Mouse (Mus musculus) kidney, postnatal 25 days (tissue): ENCODE data around the gene Rgmb.

Experiments
- DNase-seq, 2 experiments: peaks; one replicate each; pipeline ENCODE4 v3.0.0; 2021; ENCODE audit warnings: mixed read lengths in 2 of 2

The Rgmb gene

DNA sequence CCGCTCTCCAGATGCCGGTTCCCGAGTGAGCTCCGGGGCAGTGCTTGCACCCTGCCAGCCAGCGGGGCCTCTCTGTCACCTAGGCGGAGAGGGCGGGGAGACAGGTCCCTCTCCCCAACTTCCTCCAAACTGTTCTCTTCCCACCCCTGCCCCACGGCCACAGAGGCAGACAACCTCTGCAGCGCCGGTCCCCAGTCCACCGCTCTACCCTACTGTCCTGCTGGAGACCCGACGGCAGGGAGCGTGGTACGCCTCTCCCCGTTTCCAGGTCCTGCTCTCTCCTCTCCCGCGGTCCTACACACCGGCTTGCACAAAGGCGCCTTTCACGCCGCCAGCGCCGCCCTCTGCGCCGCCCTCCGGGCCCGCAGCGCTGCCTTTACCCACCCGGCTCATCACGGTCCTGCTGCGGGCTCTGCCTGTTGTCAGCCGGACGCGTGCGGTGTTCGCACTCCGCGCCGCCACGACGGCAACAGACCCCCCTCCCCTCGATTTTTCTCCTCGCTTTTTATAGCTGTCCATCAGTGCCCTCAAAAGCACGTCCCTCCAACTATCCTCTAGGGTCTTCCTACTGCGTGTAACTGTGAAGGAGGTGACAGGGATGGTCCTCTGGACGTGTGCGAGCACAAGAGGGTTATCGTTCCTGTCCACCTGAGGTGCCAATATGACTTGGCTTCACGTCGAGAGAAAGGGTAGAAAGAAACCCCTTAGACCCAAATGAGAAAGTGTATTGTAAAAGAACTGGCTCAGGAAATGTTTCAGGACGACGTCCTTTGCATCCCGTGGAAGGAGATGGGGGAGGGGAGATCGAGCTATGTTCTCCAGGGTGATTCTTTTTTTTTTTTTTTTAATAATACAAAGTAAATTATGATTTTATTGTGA lies at the start of gene Rgmb:
Gene Rgmb, minus strand, starts transcription at position 274 of the 879 bp plus-strand sequence.
- peak; percentile 31 to 59 for DNase-seq

- DNase-seq: no peak
Measured at GRCm38 (mm10) chr17:15874765-15875164, 43.9 kb upstream of the Rgmb start.

GRCm38 (mm10) chr17:15872093-15872492 lies 41.3 kb upstream of the Rgmb start:
- no peak for DNase-seq

DNA sequence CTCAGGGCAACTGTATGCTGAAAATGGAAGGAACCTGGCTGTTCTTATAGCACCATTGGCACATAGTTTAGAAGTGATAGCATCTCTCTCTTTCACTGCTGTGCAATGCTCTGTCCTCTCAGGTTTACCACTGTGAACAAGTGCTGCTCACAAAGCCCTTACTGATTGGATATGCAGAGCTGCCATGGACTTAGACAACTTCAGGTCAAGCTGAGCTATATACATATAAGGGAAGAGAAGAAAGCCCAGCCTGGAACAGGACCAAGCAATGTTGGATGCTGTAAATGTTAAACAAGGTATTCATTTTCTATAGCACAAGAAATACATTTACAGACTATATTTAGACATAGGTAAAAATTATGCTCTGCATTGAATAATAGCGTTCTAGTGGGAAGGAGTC lies 34.4 kb upstream of the Rgmb start:
- no peak for DNase-seq

GRCm38 (mm10) chr17:15862355-15862754 lies 31.5 kb upstream of the Rgmb start:
- no peak for DNase-seq

GRCm38 (mm10) chr17:15853121-15853520 lies 22.3 kb upstream of the Rgmb start:
- DNase-seq: no peak

DNA sequence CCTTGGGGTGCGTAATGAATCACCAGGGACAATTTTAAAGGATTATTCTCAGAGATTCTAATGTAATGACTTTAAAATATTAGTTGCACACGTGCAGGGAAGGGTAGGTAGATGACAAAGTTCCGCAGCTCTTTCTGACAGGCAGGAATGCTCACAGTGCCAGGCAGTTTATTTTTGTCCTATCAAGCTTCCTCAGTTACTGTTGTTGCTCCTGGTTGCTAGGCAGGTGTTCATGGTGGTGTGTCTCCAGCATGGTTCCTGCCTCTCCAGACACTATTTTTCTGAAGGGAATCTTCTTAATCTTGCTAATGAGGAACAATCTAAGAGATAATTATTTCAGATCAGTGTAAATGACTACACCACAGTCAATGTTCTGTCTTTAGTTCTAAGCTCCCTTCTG lies 19.7 kb upstream of the Rgmb start:
- DNase-seq: no peak

GRCm38 (mm10) chr17:15841425-15841824 lies 10.6 kb upstream of the Rgmb start:
- no peak for DNase-seq

- no peak for DNase-seq
Measured at GRCm38 (mm10) chr17:15832398-15832797, 1.6 kb upstream of the Rgmb start.

DNA sequence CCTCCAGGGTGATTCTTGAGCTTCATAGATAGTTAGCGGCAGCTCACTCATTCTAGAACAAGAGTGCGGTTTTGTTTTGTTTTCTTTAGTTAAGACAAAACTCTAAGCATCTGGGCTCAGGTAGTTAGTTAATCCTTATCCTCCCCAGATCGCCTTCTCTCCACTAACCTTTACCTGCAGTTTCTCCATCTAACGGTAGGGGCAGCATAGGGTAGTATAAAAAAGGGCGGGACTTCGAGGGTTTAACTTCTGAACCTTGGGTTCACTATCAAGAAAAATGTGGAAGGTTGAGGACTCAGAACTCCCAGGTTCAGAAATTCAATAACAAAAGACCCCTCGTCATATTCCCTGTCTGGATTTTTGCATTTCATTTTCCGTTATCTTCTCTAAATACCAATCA lies 971 bp upstream of the Rgmb start:
- peak in 1 of 2 experiments; percentile 71 for DNase-seq

GRCm38 (mm10) chr17:15830171-15830765 lies 571 bp downstream of the Rgmb start:
- peak; percentile 20 to 48 for DNase-seq

DNA sequence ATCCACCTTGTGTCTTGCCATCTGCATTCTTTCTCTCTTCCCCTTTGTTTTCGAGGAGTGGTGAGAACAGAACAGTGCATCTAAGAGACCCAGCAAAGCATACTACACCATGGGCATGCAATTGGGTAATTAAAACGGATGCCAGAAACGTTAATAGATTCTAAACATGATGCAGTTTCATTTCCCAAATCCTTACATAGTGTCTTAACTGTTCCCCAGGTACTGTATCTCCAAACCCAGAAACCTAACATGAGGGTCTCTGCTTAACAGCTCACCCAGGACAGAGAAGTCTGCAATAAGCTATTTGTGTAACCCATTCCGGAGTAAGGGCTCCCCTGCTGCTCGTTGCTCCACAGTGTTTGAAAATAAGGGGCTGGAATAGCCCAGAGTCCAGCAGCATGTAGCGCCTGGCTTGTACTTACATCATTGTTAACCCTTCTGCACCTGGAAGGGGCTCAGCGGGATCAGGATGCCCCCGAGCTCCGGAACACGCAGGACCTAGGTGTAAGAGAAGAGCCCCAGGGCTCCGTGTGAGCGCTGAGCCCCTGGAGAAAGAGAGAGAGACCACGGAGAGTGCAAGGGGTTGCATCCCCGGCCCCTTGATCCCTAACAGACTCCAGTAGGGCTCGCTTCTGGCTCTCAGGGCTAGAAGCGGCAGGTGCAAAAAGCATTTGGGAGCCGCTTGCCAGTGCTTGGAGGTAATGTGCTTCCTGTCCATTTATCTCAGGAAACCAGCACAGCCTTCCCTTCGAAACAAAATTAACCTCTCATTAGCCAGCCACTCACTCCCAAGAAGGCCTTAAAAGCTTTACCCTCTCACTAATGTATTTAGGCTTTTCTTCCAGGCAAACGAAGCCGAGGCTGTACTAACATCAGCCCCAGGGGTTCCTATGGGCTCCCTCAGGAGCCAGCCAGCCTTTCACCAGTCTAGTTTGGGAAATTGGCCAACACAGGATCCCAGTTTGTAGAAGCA lies 1.4 kb downstream of the Rgmb start:
- peak in 1 of 2 experiments; percentile 40 for DNase-seq

DNA sequence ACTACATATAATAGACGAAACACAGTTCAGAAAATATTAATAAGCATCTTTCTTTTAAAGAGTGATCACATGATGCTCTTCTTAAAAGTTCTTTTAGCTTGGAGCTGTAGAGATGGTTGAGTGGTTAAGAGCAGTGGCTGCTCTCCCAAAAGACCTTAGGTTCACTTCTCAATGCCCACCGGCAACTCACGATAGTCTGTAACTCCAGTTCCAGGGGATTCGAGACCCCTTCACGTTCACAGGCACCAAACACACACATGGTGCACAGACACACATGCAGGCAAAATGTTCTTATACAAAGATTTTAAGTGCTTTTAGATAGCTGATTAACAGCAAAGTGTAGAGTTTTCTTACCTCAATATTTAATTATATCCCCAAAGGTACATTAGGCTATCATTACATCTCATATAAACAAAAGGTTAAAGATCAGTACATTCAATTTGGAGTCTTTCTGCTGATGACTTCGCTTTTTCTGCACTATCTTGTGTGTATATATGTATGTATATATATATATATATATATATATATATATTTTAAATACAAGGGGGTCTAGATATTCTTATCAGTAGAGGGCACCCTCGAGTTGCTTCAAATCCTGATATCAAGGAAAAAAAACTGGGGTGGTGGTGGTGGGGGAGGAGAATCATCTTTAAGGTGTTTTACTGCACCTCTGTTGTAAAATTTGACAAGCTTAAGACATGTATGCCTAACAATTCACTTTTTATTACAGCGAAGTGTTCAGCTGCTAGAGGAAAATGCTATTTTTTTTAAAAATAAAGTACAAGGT lies 2.5 kb downstream of the Rgmb start:
- no peak for DNase-seq

DNA sequence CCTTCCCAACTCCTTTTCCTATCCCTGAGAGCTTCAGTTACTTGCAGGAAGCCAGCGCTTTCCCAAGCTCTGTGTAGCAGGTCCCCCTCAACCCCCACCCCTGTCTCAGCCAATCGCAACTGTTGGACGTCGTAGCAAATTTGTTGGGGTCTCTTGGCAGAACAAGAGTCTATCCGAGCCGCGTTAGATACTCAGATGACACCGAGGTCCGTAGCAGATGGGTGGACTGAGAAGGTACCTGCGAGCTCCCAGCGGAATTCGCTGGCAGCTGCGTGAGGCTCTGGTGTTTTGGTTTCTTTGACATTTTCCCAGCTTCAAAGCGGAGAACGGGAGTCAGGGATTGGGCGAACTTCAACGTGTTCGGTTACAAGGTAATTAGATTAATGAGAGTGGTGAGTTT lies 3.9 kb downstream of the Rgmb start:
- DNase-seq: no peak

GRCm38 (mm10) chr17:15826444-15826909 lies 4.4 kb downstream of the Rgmb start:
- peak; percentile 100 for DNase-seq

GRCm38 (mm10) chr17:15825481-15826396 lies 5.1 kb downstream of the Rgmb start:
- DNase-seq: peak; percentile 52 to 76

GRCm38 (mm10) chr17:15824854-15825253 lies 6.0 kb downstream of the Rgmb start:
- DNase-seq: no peak

- no peak for DNase-seq
Measured at GRCm38 (mm10) chr17:15824337-15824736, 6.5 kb downstream of the Rgmb start.

- no peak for DNase-seq
Measured at GRCm38 (mm10) chr17:15823838-15824237, 7.0 kb downstream of the Rgmb start.

DNA sequence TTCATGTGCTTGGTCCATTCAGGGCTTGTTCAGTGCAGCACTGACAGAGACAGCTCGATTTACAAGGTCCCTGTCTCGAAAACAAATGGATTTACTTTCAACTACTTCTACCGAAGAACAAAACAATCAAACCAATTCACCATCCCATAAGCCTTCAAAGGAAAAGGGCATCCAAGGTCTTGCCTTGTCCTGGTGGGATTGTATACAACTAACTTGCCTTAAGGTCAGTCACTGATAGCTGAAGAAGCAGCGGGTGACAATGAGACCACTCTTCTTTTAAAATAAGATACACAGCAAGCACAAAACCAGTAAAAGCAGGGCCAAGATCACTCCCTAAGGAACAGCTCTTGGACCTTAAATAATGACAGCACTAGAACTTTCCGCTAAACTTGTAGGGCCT lies 7.6 kb downstream of the Rgmb start:
- DNase-seq: no peak

DNA sequence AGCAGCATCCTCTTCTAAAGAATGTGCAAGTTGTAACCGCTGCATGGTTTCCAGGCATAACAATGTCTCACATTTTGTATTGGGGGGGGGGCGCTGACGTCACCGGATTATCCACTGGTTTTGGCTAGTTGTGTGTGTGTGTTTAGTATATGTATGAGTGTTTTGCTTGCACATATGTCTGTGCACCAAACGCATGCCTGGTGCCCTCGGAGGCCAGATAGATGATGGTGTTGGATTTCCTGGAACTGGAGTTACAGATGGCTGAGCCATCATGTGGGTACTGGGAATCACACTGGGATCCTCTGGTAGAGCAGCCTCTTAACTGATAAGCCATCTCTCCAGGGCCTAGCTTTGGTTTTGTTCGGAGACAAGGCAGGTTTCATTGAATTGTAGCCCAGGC lies 8.5 kb downstream of the Rgmb start:
- DNase-seq: no peak
